ENCODE assay signal across 8 mouse cellular contexts in genomic region chr10:120246994-120247750, GRCm38 (mm10). TPM values are rescaled to one million over a fixed set of nuclear protein-coding genes. Genes with fewer than 3 reads are reported as not detected.
DNase-seq lines count a peak whose midpoint lies in the region; ATAC-seq and TF ChIP-seq lines count a peak whose summit lies in the region.

No protein-coding gene starts in this region.

- TF ChIP-seq CTCF in kidney, adult 2 months (conservative IDR thresholded peaks at IDR 0.05; ENCODE audit: insufficient read depth, insufficient read length, low read depth, low read length) = peak; percentile 36; the same call in 1 of the 2 replicates

- DNase-seq in ovary, adult 18-20 months (ENCODE audit: low spot score) = peak; percentile 14
- no peak for DNase-seq in ovary, postnatal 10 days (ENCODE audit: low spot score)
- peak; percentile 61 for DNase-seq in WW6 (ENCODE audit: low read depth, low spot score)
- DNase-seq in kidney, adult 2 months = peak; percentile 65
- peak; percentile 93 for DNase-seq in limb, embryonic 14.5 days (ENCODE audit: low spot score)
- peak; percentile 40 for DNase-seq in yolk sac, embryonic 10.5 days (ENCODE audit: low spot score)

- TF ChIP-seq POLR2A in kidney, adult 2 months (IDR thresholded peaks at IDR 0.05; ENCODE audit: low read depth, low read length) = no peak
- no peak for TF ChIP-seq POLR2A in limb, embryonic 14.5 days (IDR thresholded peaks at IDR 0.05; ENCODE audit: borderline replicate concordance, extremely low read depth, insufficient read depth, insufficient read length)

- H3K27me3 ChIP-seq in kidney, adult 2 months (replicated peaks; ENCODE audit: control insufficient read depth, insufficient read depth, low read length) = no peaks in the 10 kb centered on the region; the same call in 1 of the 2 replicates
- H3K27me3 ChIP-seq in limb, embryonic 14.5 days (ENCODE audit: control insufficient read depth, insufficient read depth, low read length) = no peaks in the 10 kb centered on the region

- H3K9me3 ChIP-seq in limb, embryonic 14.5 days (ENCODE audit: control insufficient read depth, low read length) = no peaks in the 10 kb centered on the region

- H3K9ac ChIP-seq in limb, embryonic 14.5 days (ENCODE audit: low read depth, low read length, severe bottlenecking) = peak overlapping the region; percentile 12; the same call in 1 of the 2 replicates

- H3K4me3 ChIP-seq in kidney, adult 2 months (ENCODE audit: insufficient read depth, low read depth, low read length) = no peak overlapping the region
- H3K4me3 ChIP-seq in limb, embryonic 14.5 days (replicated peaks; ENCODE audit: low read length) = peak overlapping the region; percentile 10; the same call in 1 of the 2 replicates

- ATAC-seq in erythroid progenitor cell, adult 5-6 weeks (replicated peaks; ENCODE audit: low FRiP score, poor library complexity, severe bottlenecking) = peak; percentile 54; the same call in 1 of the 2 replicates
- ATAC-seq in limb, embryonic 14.5 days (ENCODE audit: low FRiP score, low read depth) = peak; percentile 31; the same call in 1 of the 2 replicates
- peak; percentile 95 for ATAC-seq in neutrophil, adult 5-6 weeks (ENCODE audit: extremely low read depth, insufficient number of reproducible peaks, low FRiP score, poor library complexity, severe bottlenecking)

- no peaks in the 10 kb centered on the region for H3K36me3 ChIP-seq in kidney, adult 2 months (ENCODE audit: control insufficient read depth, insufficient read depth, low read length)
- H3K36me3 ChIP-seq in limb, embryonic 14.5 days (ENCODE audit: control insufficient read depth, insufficient read depth, low read length) = no peaks in the 10 kb centered on the region

- 32% methylated on average over 9 of the region's 9 CpGs for WGBS in kidney, adult 2 months
- WGBS in limb, embryonic 14.5 days = 9% methylated on average over 9 of the region's 9 CpGs

- H3K4me1 ChIP-seq in kidney, adult 2 months (ENCODE audit: control insufficient read depth, insufficient read depth, low read length) = no peaks in the 10 kb centered on the region
- H3K4me1 ChIP-seq in limb, embryonic 14.5 days (ENCODE audit: control insufficient read depth, insufficient read depth, low read length) = peaks cover 24% of the 10 kb centered on the region

- no peak overlapping the region for H3K27ac ChIP-seq in kidney, adult 2 months (ENCODE audit: insufficient read depth, low read depth, low read length)
- no peak overlapping the region; the same call in 1 of the 2 replicates for H3K27ac ChIP-seq in limb, embryonic 14.5 days (replicated peaks; ENCODE audit: low read depth, low read length)

- peak overlapping the region; percentile 35 for H3K4me2 ChIP-seq in limb, embryonic 14.5 days (replicated peaks; ENCODE audit: low read depth, low read length, severe bottlenecking)

RNA-seq across cellular contexts. Expression of gene Llph, which starts 20.3 kb away (rescaled TPM):
- 21.3 and 27.7 TPM in 2 replicates for total RNA-seq in erythroid progenitor cell, adult 5-6 weeks (2015; ENCODE audit: low replicate concordance)
- 10.3 and 23.2 TPM in 2 replicates for total RNA-seq in erythroid progenitor cell, adult 5-6 weeks (2017; ENCODE audit: low replicate concordance)
- 5.9 and 9.5 TPM in 2 replicates for polyA plus RNA-seq in kidney, adult 2 months (2012; rRNA removed)
- 16.7 and 34.6 TPM in 2 replicates for polyA plus RNA-seq in limb, embryonic 14.5 days (2012; rRNA removed)
- 46.0 and 50.9 TPM in 2 replicates for polyA plus RNA-seq in limb, embryonic 14.5 days (2014; fragmentation: Nextera tagmentation; extraction: Ambion mirVana)
- 37.6 and 42.4 TPM in 2 replicates for total RNA-seq in neutrophil, adult 5-6 weeks (2017)

RNA-seq across cellular contexts. Expression of gene Irak3, which starts 45.2 kb away (rescaled TPM):
- 12.2 and 16.2 TPM in 2 replicates for total RNA-seq in erythroid progenitor cell, adult 5-6 weeks (2015; ENCODE audit: low replicate concordance)
- total RNA-seq in erythroid progenitor cell, adult 5-6 weeks (2017; ENCODE audit: low replicate concordance) = 1.3 and 4.1 TPM in 2 replicates
- polyA plus RNA-seq in kidney, adult 2 months (2012; rRNA removed) = 1.5 and 2.1 TPM in 2 replicates
- polyA plus RNA-seq in limb, embryonic 14.5 days (2012; rRNA removed) = 1.9 and 2.5 TPM in 2 replicates
- polyA plus RNA-seq in limb, embryonic 14.5 days (2014; fragmentation: Nextera tagmentation; extraction: Ambion mirVana) = 3.2 and 3.4 TPM in 2 replicates
- 48.1 and 59.9 TPM in 2 replicates for total RNA-seq in neutrophil, adult 5-6 weeks (2017)

RNA-seq across cellular contexts. Expression of gene Tmbim4, which starts 45.8 kb away (rescaled TPM):
- total RNA-seq in erythroid progenitor cell, adult 5-6 weeks (2015; ENCODE audit: low replicate concordance) = 29.8 and 50.1 TPM in 2 replicates
- 30.9 and 50.3 TPM in 2 replicates for total RNA-seq in erythroid progenitor cell, adult 5-6 weeks (2017; ENCODE audit: low replicate concordance)
- 1,062 and 1,273 TPM in 2 replicates for polyA plus RNA-seq in kidney, adult 2 months (2012; rRNA removed)
- polyA plus RNA-seq in limb, embryonic 14.5 days (2012; rRNA removed) = 84.1 and 103 TPM in 2 replicates
- polyA plus RNA-seq in limb, embryonic 14.5 days (2014; fragmentation: Nextera tagmentation; extraction: Ambion mirVana) = 94.1 and 106 TPM in 2 replicates
- total RNA-seq in neutrophil, adult 5-6 weeks (2017) = 96.5 and 104 TPM in 2 replicates

Comparison
In these comparisons a context has a peak if more than half of its experiments do, and no peak if none do; other contexts are left out.
1. ATAC-seq: peak in every context shown above with its lines; median percentile 95 in neutrophil, adult 5-6 weeks; 54 in erythroid progenitor cell, adult 5-6 weeks; 31 in limb, embryonic 14.5 days.